Mouse (Mus musculus): ENCODE results near the gene Dhps. TPM values are rescaled to one million over a fixed set of nuclear protein-coding genes. Genes with fewer than 3 reads are reported as not detected.
"Not testable (repeated sequence)": the region's sequence is repeated elsewhere in the genome, so short reads cannot be mapped to it uniquely, and the experiment has no call there.

Gene Dhps
- polyA plus RNA-seq, 1 experiment from 2014 or later = 70.7 TPM

DNA sequence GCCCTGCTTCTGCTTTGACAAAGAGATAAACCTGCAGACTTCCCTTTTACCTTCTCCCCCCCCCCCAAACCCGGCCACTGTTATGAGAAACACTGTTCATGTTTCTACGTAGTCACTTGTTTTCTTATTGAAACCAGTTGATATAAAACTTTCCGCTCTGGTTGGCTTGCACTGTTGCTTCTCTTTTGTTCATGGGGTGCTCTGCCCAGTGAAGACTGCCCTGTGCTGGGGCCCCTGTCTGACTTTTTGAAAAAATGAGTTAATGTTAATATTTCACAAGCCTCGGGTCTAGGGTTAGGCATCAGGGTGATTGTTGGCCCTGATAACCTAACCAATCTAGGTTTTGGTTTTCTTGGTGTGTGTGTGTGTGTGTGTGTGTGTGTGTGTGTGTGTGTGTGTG lies 10.6 kb downstream of the Dhps start:
- WGBS = 89% methylated on average over 4 of the region's 4 CpGs
- not testable (repeated sequence) for H3K4me2 ChIP-seq; H3K27me3 ChIP-seq; H3K27ac ChIP-seq; H3K4me3 ChIP-seq; ATAC-seq (ENCODE audit: insufficient number of reproducible peaks, insufficient read depth, low FRiP score, low TSS enrichment, low read depth); H3K9ac ChIP-seq; H3K9me3 ChIP-seq
- peaks cover 34% of the 10 kb centered on the region for H3K36me3 ChIP-seq
- H3K4me1 ChIP-seq = peaks cover 31% of the 10 kb centered on the region

DNA sequence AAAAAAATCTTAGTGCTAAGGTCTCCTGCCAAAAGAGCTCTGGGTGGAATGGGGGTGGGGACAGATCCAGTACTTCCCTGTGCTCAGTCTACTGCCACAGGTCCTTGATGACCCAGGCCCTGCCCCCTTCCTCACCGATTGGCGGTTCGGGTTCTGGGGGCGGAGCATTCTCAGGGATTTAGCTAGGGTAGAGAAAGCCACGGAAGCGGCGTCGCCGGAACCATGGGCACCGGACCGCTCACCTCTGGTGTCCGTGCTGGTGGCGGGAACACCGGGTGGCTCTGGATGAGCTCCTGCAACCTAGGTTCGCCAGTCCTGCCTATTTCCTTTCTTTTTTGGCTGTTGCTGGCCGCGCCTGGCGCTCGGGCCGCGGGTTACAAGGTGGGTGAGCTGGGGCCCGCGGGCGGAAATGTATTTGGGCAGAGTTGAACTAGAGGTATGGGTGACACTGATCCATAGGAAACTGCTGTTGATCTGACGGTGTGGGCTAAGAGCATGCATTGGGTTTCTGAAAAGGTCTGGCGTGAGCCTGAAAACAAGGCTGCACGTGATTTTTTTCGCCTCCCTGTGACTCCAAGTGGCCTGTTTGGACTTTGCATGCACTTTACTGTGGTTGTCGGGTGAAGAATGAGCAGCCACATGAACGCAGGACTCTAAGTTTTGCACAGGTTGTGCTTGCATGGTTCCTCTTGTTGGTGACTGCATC lies 11.7 kb downstream of the Dhps start, which contains the start of gene Man2b1:
Gene Man2b1 (plus strand): TSS at position 163 of the 706 bp plus-strand sequence.
- Histone ChIP-seq H3K4me3 (peak within 1 kb of the TSS; percentile 68), H3K27me3 (no peaks in the 10 kb centered on the region), H3K27ac (0 out of 2 replicates have a peak within 1 kb of the TSS, but pooled peaks have one; percentile 0), H3K9me3 (no peaks in the 10 kb centered on the region), H3K36me3 (peaks cover 39% of the 10 kb centered on the region), H3K4me1 (peaks cover 31% of the 10 kb centered on the region), H3K4me2 (peak within 1 kb of the TSS; percentile 90), H3K9ac (peak within 1 kb of the TSS; percentile 77)
- ATAC-seq (ENCODE audit: insufficient number of reproducible peaks, insufficient read depth, low FRiP score, low TSS enrichment, low read depth) = peak; percentile 84
- under 1% methylated on average over 30 of the region's 30 CpGs for WGBS

DNA sequence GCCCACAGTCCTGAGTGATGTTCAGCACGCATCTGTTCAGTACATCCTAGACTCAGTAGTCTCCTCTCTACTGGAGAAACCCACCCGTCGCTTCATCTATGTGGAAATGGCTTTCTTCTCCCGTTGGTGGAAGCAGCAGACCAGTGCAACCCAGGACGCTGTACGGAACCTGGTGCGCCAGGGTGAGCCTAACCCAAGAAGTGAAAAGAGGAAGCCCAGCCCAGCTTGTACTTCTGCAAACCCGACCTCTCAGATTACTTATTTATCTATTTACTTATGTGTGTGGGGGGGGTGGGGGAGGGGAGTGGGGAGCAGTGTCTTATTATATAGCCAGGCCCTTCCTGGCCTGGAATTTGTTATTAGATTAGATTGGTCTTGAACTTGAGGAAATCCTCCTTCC lies 13.1 kb downstream of the Dhps start:
- H3K36me3 ChIP-seq = peaks cover 46% of the 10 kb centered on the region
- H3K4me2 ChIP-seq = no peak overlapping the region
- no peak overlapping the region for H3K4me3 ChIP-seq
- WGBS = 84% methylated on average over 8 of the region's 8 CpGs
- peaks cover 27% of the 10 kb centered on the region for H3K4me1 ChIP-seq
- no peak for ATAC-seq (ENCODE audit: insufficient number of reproducible peaks, insufficient read depth, low FRiP score, low TSS enrichment, low read depth)
- H3K27me3 ChIP-seq = no peaks in the 10 kb centered on the region
- no peaks in the 10 kb centered on the region for H3K9me3 ChIP-seq
- no peak overlapping the region for H3K27ac ChIP-seq
- H3K9ac ChIP-seq = no peak overlapping the region

DNA sequence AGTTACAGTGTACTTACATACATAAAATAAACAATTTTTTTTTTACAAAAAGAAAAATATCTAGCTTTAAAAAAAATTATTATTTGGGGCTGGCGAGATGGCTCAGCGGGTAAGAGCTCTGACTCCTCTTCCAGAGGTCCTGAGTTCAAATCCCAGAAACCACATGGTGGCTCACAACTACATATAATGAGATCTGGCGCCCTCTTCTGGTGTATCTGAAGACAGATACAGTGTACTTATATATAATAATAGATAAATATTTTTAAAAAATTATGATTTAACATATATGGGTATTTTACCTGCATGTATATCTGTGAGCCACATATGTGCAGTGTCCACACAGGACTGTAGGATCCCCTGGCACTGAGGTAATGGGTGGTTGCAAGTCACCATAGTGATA lies 14.7 kb downstream of the Dhps start:
- ATAC-seq (ENCODE audit: insufficient number of reproducible peaks, insufficient read depth, low FRiP score, low TSS enrichment, low read depth) = no peak
- Histone ChIP-seq H3K4me2 (no peak overlapping the region), H3K27me3 (no peaks in the 10 kb centered on the region), H3K4me1 (peaks cover 22% of the 10 kb centered on the region), H3K27ac (no peak overlapping the region), H3K36me3 (peaks cover 53% of the 10 kb centered on the region), H3K4me3 (no peak overlapping the region), H3K9me3 (no peaks in the 10 kb centered on the region), H3K9ac (no peak overlapping the region)
- 73% methylated on average over 3 of the region's 3 CpGs for WGBS

DNA sequence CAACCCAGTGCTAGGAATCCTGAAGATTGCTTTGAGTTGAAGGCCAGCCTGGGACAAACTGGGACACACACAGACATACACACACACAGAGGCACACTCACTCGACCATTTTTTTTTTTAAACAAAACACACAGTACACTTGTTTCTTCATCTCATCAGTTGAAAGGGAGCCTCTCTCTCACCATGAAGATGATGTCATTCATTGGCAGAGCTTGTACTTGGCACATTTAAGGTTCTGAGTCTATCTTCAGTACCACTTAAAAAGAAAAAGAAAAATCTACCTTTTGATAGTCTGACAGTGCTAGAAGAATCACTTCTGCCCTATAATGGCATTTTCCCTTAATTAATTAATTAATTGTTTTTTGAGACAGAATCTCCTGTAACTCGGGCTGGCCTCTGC lies 17.2 kb downstream of the Dhps start:
- peaks cover 6% of the 10 kb centered on the region for H3K4me1 ChIP-seq
- no peak overlapping the region for H3K9ac ChIP-seq
- WGBS = 82% methylated on average over 2 of the region's 2 CpGs
- no peak overlapping the region for H3K4me2 ChIP-seq
- no peak overlapping the region for H3K27ac ChIP-seq
- H3K27me3 ChIP-seq = no peaks in the 10 kb centered on the region
- H3K9me3 ChIP-seq = no peaks in the 10 kb centered on the region
- H3K36me3 ChIP-seq = peaks cover 69% of the 10 kb centered on the region
- ATAC-seq (ENCODE audit: insufficient number of reproducible peaks, insufficient read depth, low FRiP score, low TSS enrichment, low read depth) = no peak
- no peak overlapping the region for H3K4me3 ChIP-seq

- H3K9me3 ChIP-seq = no peaks in the 10 kb centered on the region
- peaks cover 73% of the 10 kb centered on the region for H3K36me3 ChIP-seq
- ATAC-seq (ENCODE audit: insufficient number of reproducible peaks, insufficient read depth, low FRiP score, low TSS enrichment, low read depth) = no peak
- H3K9ac ChIP-seq = no peak overlapping the region
- H3K27me3 ChIP-seq = no peaks in the 10 kb centered on the region
- H3K4me2 ChIP-seq = no peak overlapping the region
- no peak overlapping the region for H3K27ac ChIP-seq
- no peaks in the 10 kb centered on the region for H3K4me1 ChIP-seq
- 88% methylated on average over 11 of the region's 11 CpGs for WGBS
- H3K4me3 ChIP-seq = no peak overlapping the region
Observed at GRCm38 (mm10) chr8:85090856-85091255, 19.3 kb downstream of the Dhps start.

GRCm38 (mm10) chr8:85091526-85092090 lies 20.1 kb downstream of the Dhps start:
- H3K9me3 ChIP-seq = no peaks in the 10 kb centered on the region
- H3K4me3 ChIP-seq = no peak overlapping the region
- no peaks in the 10 kb centered on the region for H3K27me3 ChIP-seq
- no peak overlapping the region for H3K27ac ChIP-seq
- H3K9ac ChIP-seq = no peak overlapping the region
- WGBS = 39% methylated on average over 21 of the region's 21 CpGs
- peaks cover 76% of the 10 kb centered on the region for H3K36me3 ChIP-seq
- no peak overlapping the region for H3K4me2 ChIP-seq
- H3K4me1 ChIP-seq = no peaks in the 10 kb centered on the region
- no peak for ATAC-seq (ENCODE audit: insufficient number of reproducible peaks, insufficient read depth, low FRiP score, low TSS enrichment, low read depth)

GRCm38 (mm10) chr8:85095051-85095450 lies 23.5 kb downstream of the Dhps start:
- H3K4me1 ChIP-seq = no peaks in the 10 kb centered on the region
- ATAC-seq (ENCODE audit: insufficient number of reproducible peaks, insufficient read depth, low FRiP score, low TSS enrichment, low read depth) = no peak
- no peaks in the 10 kb centered on the region for H3K27me3 ChIP-seq
- WGBS = 95% methylated on average over 13 of the region's 13 CpGs
- H3K4me2 ChIP-seq = no peak overlapping the region
- no peak overlapping the region for H3K4me3 ChIP-seq
- H3K27ac ChIP-seq = no peak overlapping the region
- peaks cover 69% of the 10 kb centered on the region for H3K36me3 ChIP-seq
- no peak overlapping the region for H3K9ac ChIP-seq
- no peaks in the 10 kb centered on the region for H3K9me3 ChIP-seq

DNA sequence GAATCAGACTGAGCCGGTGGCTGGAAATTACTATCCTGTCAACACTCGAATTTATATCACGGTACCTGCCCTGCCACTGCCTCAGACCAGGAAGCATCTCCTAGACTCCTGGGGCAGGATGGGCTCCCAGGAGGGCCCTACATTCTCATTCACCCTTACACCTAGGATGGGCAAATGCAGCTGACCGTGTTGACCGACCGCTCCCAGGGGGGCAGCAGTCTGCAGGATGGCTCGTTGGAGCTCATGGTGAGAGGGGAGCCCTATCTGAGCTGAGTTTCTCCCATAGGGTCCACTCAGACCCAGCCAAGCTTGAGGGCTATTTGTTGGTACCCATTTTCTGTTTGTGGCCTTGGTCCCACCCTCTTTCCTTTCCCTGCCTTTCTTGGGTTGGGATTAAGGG lies 24.0 kb downstream of the Dhps start:
- no peak overlapping the region for H3K4me2 ChIP-seq
- no peaks in the 10 kb centered on the region for H3K4me1 ChIP-seq
- no peak overlapping the region for H3K9ac ChIP-seq
- no peak overlapping the region for H3K27ac ChIP-seq
- no peak overlapping the region for H3K4me3 ChIP-seq
- ATAC-seq (ENCODE audit: insufficient number of reproducible peaks, insufficient read depth, low FRiP score, low TSS enrichment, low read depth) = no peak
- H3K36me3 ChIP-seq = peaks cover 69% of the 10 kb centered on the region
- H3K27me3 ChIP-seq = no peaks in the 10 kb centered on the region
- no peaks in the 10 kb centered on the region for H3K9me3 ChIP-seq
- WGBS = 97% methylated on average over 7 of the region's 7 CpGs

GRCm38 (mm10) chr8:85096196-85096595 lies 24.6 kb downstream of the Dhps start:
- no peak overlapping the region for H3K4me2 ChIP-seq
- H3K36me3 ChIP-seq = peaks cover 64% of the 10 kb centered on the region
- WGBS = 92% methylated on average over 16 of the region's 16 CpGs
- H3K27ac ChIP-seq = no peak overlapping the region
- H3K4me3 ChIP-seq = no peak overlapping the region
- no peaks in the 10 kb centered on the region for H3K4me1 ChIP-seq
- H3K27me3 ChIP-seq = no peaks in the 10 kb centered on the region
- H3K9me3 ChIP-seq = no peaks in the 10 kb centered on the region
- ATAC-seq (ENCODE audit: insufficient number of reproducible peaks, insufficient read depth, low FRiP score, low TSS enrichment, low read depth) = no peak
- no peak overlapping the region for H3K9ac ChIP-seq

DNA sequence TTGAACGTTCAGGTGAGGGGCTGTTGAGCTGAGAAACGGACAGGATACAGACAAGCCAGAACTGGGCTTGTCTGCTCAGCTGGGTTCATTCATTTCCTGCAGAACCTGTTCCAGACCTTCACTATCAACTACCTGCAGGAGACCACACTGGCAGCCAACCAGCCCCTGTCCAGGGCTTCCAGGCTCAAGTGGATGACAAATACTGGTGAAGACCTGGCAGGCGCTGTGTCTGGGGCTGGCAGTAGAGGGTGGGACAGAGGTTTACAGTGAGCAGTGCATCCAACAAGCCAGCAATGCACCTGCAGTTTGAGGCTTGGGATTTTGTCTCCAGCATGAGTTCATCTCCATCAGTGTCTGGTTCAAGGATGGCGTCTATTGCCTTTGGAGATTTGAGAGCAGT lies 25.3 kb downstream of the Dhps start:
- no peak overlapping the region for H3K27ac ChIP-seq
- H3K36me3 ChIP-seq = peaks cover 60% of the 10 kb centered on the region
- no peaks in the 10 kb centered on the region for H3K9me3 ChIP-seq
- no peaks in the 10 kb centered on the region for H3K27me3 ChIP-seq
- H3K4me1 ChIP-seq = no peaks in the 10 kb centered on the region
- H3K9ac ChIP-seq = no peak overlapping the region
- H3K4me3 ChIP-seq = no peak overlapping the region
- no peak overlapping the region for H3K4me2 ChIP-seq
- ATAC-seq (ENCODE audit: insufficient number of reproducible peaks, insufficient read depth, low FRiP score, low TSS enrichment, low read depth) = no peak
- 84% methylated on average over 4 of the region's 4 CpGs for WGBS

- no peaks in the 10 kb centered on the region for H3K4me1 ChIP-seq
- no peak for ATAC-seq (ENCODE audit: insufficient number of reproducible peaks, insufficient read depth, low FRiP score, low TSS enrichment, low read depth)
- H3K27me3 ChIP-seq = no peaks in the 10 kb centered on the region
- no peak overlapping the region for H3K27ac ChIP-seq
- H3K9ac ChIP-seq = no peak overlapping the region
- WGBS = 86% methylated on average over 4 of the region's 4 CpGs
- peaks cover 38% of the 10 kb centered on the region for H3K36me3 ChIP-seq
- H3K9me3 ChIP-seq = no peaks in the 10 kb centered on the region
- H3K4me3 ChIP-seq = no peak overlapping the region
- no peak overlapping the region for H3K4me2 ChIP-seq
Observed at GRCm38 (mm10) chr8:85100076-85100665, 28.6 kb downstream of the Dhps start.
